In the genomic region with DNA sequence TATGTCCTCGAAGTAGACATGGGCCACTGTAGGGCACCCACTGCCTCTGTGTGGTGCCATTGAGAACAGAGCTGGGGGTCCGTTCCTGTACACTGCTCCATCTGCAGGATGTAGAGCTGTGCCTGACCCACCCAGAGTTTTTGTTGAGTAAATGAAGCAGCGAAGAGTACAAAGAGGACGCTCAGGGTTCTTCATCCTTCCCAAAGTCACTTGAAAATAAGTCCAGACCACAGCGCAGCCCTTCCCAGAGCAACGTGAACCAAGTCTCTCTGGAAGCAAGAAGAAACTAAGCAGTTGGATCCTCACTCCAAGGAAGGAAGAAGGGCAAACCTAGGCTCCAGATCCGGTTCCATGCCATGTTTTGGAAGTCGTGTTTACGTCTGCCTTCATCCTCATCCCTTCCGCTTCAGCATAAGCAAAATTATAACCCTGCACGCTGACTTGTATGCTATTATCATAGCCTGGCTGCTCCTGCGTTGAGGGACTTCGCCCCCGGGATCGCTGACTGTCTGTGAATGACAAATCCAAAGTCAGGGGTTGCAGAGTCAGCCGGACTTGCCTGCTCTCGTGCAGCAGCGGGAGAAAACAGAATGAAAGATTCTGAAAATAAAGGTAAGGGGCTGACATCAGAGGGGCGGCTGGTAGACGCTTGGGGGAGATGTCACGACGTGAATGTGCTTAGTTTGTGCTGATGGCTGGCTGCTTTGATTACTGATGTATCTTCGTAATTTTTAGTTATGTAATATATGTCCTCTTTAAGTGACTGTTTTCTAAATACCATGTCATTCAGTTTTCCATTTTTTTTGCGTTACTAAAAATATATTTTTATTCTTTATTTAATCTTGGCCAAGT, we compare ENCODE assay signal across 8 mouse cellular contexts. TPM values are rescaled to one million over a fixed set of nuclear protein-coding genes. Genes with fewer than 3 reads are reported as not detected.
DNase-seq lines count a peak whose midpoint lies in the region; ATAC-seq and TF ChIP-seq lines count a peak whose summit lies in the region.
"Had no signal": no experiment of that assay in that cellular context is flagged by ENCODE, and none has a peak within 500 bp of the region (broad histone marks: within the 10 kb centered on the region; RNA-seq: fewer than 3 reads in every experiment).

No protein-coding gene starts in this region.

- no peaks in the 10 kb centered on the region; the same call in 1 of the 2 replicates for H3K4me1 ChIP-seq in bone marrow, adult 2 months (ENCODE audit: control insufficient read depth, insufficient read depth, low read length)
- peaks cover 3% of the 10 kb centered on the region; the same call in 1 of the 2 replicates for H3K4me1 ChIP-seq in cortical plate, adult 2 months (ENCODE audit: control insufficient read depth, insufficient read depth, low read length)
- peaks cover 2% of the 10 kb centered on the region; the same call in 1 of the 2 replicates for H3K4me1 ChIP-seq in intestine, postnatal 0 days (replicated peaks; ENCODE audit: control insufficient read depth, insufficient read depth, low read length)
- peaks cover 3% of the 10 kb centered on the region; the same call in 1 of the 2 replicates for H3K4me1 ChIP-seq in spleen, adult 2 months (ENCODE audit: control insufficient read depth, insufficient read depth, insufficient read length)

- no peaks in the 10 kb centered on the region for H3K36me3 ChIP-seq in intestine, postnatal 0 days (ENCODE audit: control insufficient read depth, insufficient read depth)
- H3K36me3 ChIP-seq in spleen, adult 2 months (ENCODE audit: control insufficient read depth, insufficient read depth, low read length), result no peaks in the 10 kb centered on the region

- ATAC-seq in intestine, postnatal 0 days, result peak; percentile 60; the same call in 1 of the 2 replicates
- peak; percentile 69 for ATAC-seq in megakaryocyte-erythroid progenitor cell, adult 5-6 weeks (replicated peaks; ENCODE audit: low FRiP score, low TSS enrichment, poor library complexity, severe bottlenecking)

- no peaks in the 10 kb centered on the region for H3K9me3 ChIP-seq in intestine, postnatal 0 days (ENCODE audit: control insufficient read depth)

- H3K27ac ChIP-seq in bone marrow, adult 2 months (ENCODE audit: control insufficient read depth, insufficient read depth, low read depth, low read length, poor library complexity), result no peak overlapping the region
- H3K27ac ChIP-seq in cortical plate, adult 2 months (ENCODE audit: insufficient read depth, low read length), result peak overlapping the region; percentile 89
- no peak overlapping the region for H3K27ac ChIP-seq in intestine, postnatal 0 days (ENCODE audit: low read depth, low read length)
- no peak overlapping the region for H3K27ac ChIP-seq in spleen, adult 2 months (ENCODE audit: insufficient read depth, low read length)
- H3K27ac ChIP-seq: macrophage had no signal

- no peak for TF ChIP-seq POLR2A in bone marrow, adult 2 months (IDR thresholded peaks at IDR 0.05; ENCODE audit: borderline replicate concordance, control insufficient read depth, low read depth, low read length)
- peak; percentile 91 for TF ChIP-seq POLR2A in cortical plate, adult 2 months (IDR thresholded peaks at IDR 0.05; ENCODE audit: extremely low read depth, insufficient read depth, low read length)
- no peak for TF ChIP-seq POLR2A in spleen, adult 2 months (IDR thresholded peaks at IDR 0.05; ENCODE audit: low read depth, low read length)

- peak overlapping the region; percentile 71 for H3K4me3 ChIP-seq in bone marrow, adult 2 months (replicated peaks; ENCODE audit: control insufficient read depth, low read depth, low read length)
- peak overlapping the region; percentile 88 for H3K4me3 ChIP-seq in cortical plate, adult 2 months (ENCODE audit: insufficient read depth, low read length)
- H3K4me3 ChIP-seq in intestine, postnatal 0 days (ENCODE audit: low read depth, low read length), result peak overlapping the region; percentile 35
- peak overlapping the region; percentile 46; the same call in 1 of the 2 replicates for H3K4me3 ChIP-seq in spleen, adult 2 months (ENCODE audit: extremely low read depth, insufficient read depth, insufficient read length)

- no peak overlapping the region for H3K9ac ChIP-seq in intestine, postnatal 0 days (ENCODE audit: low read depth, low read length)

- H3K4me2 ChIP-seq in intestine, postnatal 0 days (replicated peaks; ENCODE audit: low read depth), result peak overlapping the region; percentile 65

- H3K27me3 ChIP-seq in intestine, postnatal 0 days (replicated peaks; ENCODE audit: control insufficient read depth, insufficient read depth, low read length), result peaks cover 15% of the 10 kb centered on the region; the same call in 1 of the 2 replicates
- H3K27me3 ChIP-seq in spleen, adult 2 months (ENCODE audit: control insufficient read depth, insufficient read depth, low read length), result peaks cover 4% of the 10 kb centered on the region; the same call in 1 of the 2 replicates

- peak; percentile 19 to 51 for DNase-seq in heart, adult 18-20 months
- peak; percentile 86 to 87 for DNase-seq in left cerebral cortex, postnatal 14 days (ENCODE audit: low spot score in 2 of 2)
- DNase-seq in spleen, adult 2 months (ENCODE audit: low read depth in 1 of 2, low spot score in 2 of 2), result no peak

- 5% methylated on average over 24 of the region's 24 CpGs for WGBS in bone marrow, adult 2 months
- WGBS in intestine, postnatal 0 days, result 12% methylated on average over 24 of the region's 24 CpGs
- WGBS in spleen, adult 2 months, result 8% methylated on average over 24 of the region's 24 CpGs

- TF ChIP-seq CTCF in bone marrow, adult 2 months (IDR thresholded peaks at IDR 0.05; ENCODE audit: control insufficient read depth, insufficient read depth, low read length), result no peak
- no peak for TF ChIP-seq CTCF in cortical plate, adult 2 months (IDR thresholded peaks at IDR 0.05; ENCODE audit: extremely low read depth, insufficient read depth, low read length)
- TF ChIP-seq CTCF in intestine, postnatal 0 days (IDR thresholded peaks at IDR 0.05; ENCODE audit: low read depth), result no peak
- TF ChIP-seq CTCF in spleen, adult 2 months (IDR thresholded peaks at IDR 0.05; ENCODE audit: extremely low read depth, insufficient read depth, insufficient read length, insufficient replicate concordance), result no peak

- intact Hi-C loops in left cerebral cortex, postnatal 14 days (cut with DNase I), result no loop called here

RNA-seq across cellular contexts. Expression of a gene that starts 11.3 kb away (rescaled TPM):
- 1.6 and 2.7 TPM in 2 replicates for polyA plus RNA-seq in bone marrow, adult 2 months (2011; ENCODE audit: insufficient read depth, insufficient read length, low replicate concordance, missing spikeins)
- polyA plus RNA-seq in cortical plate, adult 2 months (2012; rRNA removed), result 144 and 145 TPM in 2 replicates
- under 1 TPM; 0.51 to 0.74 TPM for total RNA-seq in heart, adult 18-20 months (2021)
- 0.98 and 1.2 TPM in 2 replicates for polyA plus RNA-seq in intestine, postnatal 0 days (2015; fragmentation: Nextera tagmentation; extraction: Ambion mirVana)
- total RNA-seq in left cerebral cortex, postnatal 14 days (2021), result 100 to 1,000 TPM; 310 to 313 TPM
- total RNA-seq in megakaryocyte-erythroid progenitor cell, adult 5-6 weeks (2014; fragmentation: Nextera tagmentation), result 35.2 and 35.5 TPM in 2 replicates
- total RNA-seq in megakaryocyte-erythroid progenitor cell, adult 5-6 weeks (2017), result 40.5 and 40.8 TPM in 2 replicates
- 1.6 and 1.7 TPM in 2 replicates for polyA plus RNA-seq in spleen, adult 2 months (2012; rRNA removed)
- polyA plus RNA-seq: macrophage had no signal

Comparison
In these comparisons a context has a peak if more than half of its experiments do, and no peak if none do; other contexts are left out.
1. H3K4me3 ChIP-seq: peak in every context shown above with its lines; median percentile 88 in cortical plate, adult 2 months; 71 in bone marrow, adult 2 months; 46 in spleen, adult 2 months; 35 in intestine, postnatal 0 days.
2. DNase-seq: peak in heart, adult 18-20 months (2 of 2) and left cerebral cortex, postnatal 14 days (2 of 2); none in spleen, adult 2 months (0 of 2).
3. RNA of a gene that starts 11.3 kb away (polyA plus RNA-seq): 144 to 145 TPM in cortical plate, adult 2 months; 1.6 to 2.7 TPM in bone marrow, adult 2 months, 1.6 to 1.7 TPM in spleen, adult 2 months and 0.98 to 1.2 TPM in intestine, postnatal 0 days; every median in the first group is over 10 times any median in the second.